Mouse (Mus musculus): ENCODE results near the gene Cdsn.

DNA sequence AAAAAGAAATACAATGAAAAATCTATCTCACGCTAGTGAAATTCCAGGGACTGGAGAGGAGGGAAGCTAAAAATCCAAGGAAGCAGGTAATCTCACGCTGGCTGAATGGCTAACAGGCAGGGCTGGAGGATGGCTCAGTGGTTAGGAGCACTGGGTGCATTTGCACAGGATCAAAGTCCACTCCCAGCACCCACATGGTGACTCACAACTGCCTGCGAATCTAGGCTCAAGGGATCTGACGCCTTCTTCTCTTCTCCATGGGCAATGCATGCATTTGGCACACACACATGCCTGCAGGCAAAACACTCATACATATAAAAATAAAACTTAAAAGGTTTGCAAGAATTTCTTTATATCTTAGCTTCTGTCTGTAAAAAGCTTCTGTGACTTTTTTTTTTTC lies 14.5 kb upstream of the Cdsn start:
- TF ChIP-seq CTCF (IDR thresholded peaks at IDR 0.05; ENCODE audit: low read depth) (no peak), EP300 (optimal IDR thresholded peaks at IDR 0.05) (no peak)
